Mouse (Mus musculus): ENCODE measurements around the gene Serpine3. TPM values are rescaled to one million over a fixed set of nuclear protein-coding genes. Genes with fewer than 3 reads are reported as not detected.

The Serpine3 gene
- polyA plus RNA-seq, 1 experiment, result not detected

- no peaks in the 10 kb centered on the region for H3K9me3 ChIP-seq (replicated peaks; ENCODE audit: control insufficient read depth, insufficient read depth, low read length, poor library complexity, severe bottlenecking)
- no peak for TF ChIP-seq EP300 (IDR thresholded peaks at IDR 0.05; ENCODE audit: insufficient read depth, low read depth, low read length)
- no peak for TF ChIP-seq POLR2A (IDR thresholded peaks at IDR 0.05; ENCODE audit: insufficient read depth, low read length)
- TF ChIP-seq CTCF (IDR thresholded peaks at IDR 0.05; ENCODE audit: low read depth, low read length), result no peak
- H3K36me3 ChIP-seq (ENCODE audit: control insufficient read depth, insufficient read depth, low read length, poor library complexity, severe bottlenecking), result no peaks in the 10 kb centered on the region; the same call in 1 of the 2 replicates
- no peak overlapping the region for H3K9ac ChIP-seq (ENCODE audit: low read depth, poor library complexity, severe bottlenecking)
- H3K27ac ChIP-seq (ENCODE audit: insufficient read depth, low read length), result no peak overlapping the region
- H3K4me1 ChIP-seq (ENCODE audit: control insufficient read depth, insufficient read depth, low read length), result no peaks in the 10 kb centered on the region
- no peaks in the 10 kb centered on the region for H3K27me3 ChIP-seq (ENCODE audit: control insufficient read depth, insufficient read depth, low read length, poor library complexity, severe bottlenecking)
- no peak overlapping the region for H3K4me3 ChIP-seq (ENCODE audit: low read depth, low read length)
Measured at GRCm38 (mm10) chr14:62721625-62722024, 58.2 kb downstream of the Serpine3 start.

- H3K4me1 ChIP-seq (ENCODE audit: control insufficient read depth, insufficient read depth, low read length), result no peaks in the 10 kb centered on the region
- H3K9me3 ChIP-seq (replicated peaks; ENCODE audit: control insufficient read depth, insufficient read depth, low read length, poor library complexity, severe bottlenecking), result no peaks in the 10 kb centered on the region
- no peak overlapping the region for H3K4me3 ChIP-seq (ENCODE audit: low read depth, low read length)
- no peak overlapping the region for H3K27ac ChIP-seq (ENCODE audit: insufficient read depth, low read length)
- no peak overlapping the region for H3K9ac ChIP-seq (ENCODE audit: low read depth, poor library complexity, severe bottlenecking)
- no peak for TF ChIP-seq EP300 (IDR thresholded peaks at IDR 0.05; ENCODE audit: insufficient read depth, low read depth, low read length)
- TF ChIP-seq CTCF (IDR thresholded peaks at IDR 0.05; ENCODE audit: low read depth, low read length), result no peak
- no peak for TF ChIP-seq POLR2A (IDR thresholded peaks at IDR 0.05; ENCODE audit: insufficient read depth, low read length)
- no peaks in the 10 kb centered on the region; the same call in 1 of the 2 replicates for H3K36me3 ChIP-seq (ENCODE audit: control insufficient read depth, insufficient read depth, low read length, poor library complexity, severe bottlenecking)
- H3K27me3 ChIP-seq (ENCODE audit: control insufficient read depth, insufficient read depth, low read length, poor library complexity, severe bottlenecking), result no peaks in the 10 kb centered on the region
Measured at GRCm38 (mm10) chr14:62724560-62724959, 61.1 kb downstream of the Serpine3 start.

- TF ChIP-seq EP300 (IDR thresholded peaks at IDR 0.05; ENCODE audit: insufficient read depth, low read depth, low read length) (no peak), CTCF (IDR thresholded peaks at IDR 0.05; ENCODE audit: low read depth, low read length) (no peak), POLR2A (IDR thresholded peaks at IDR 0.05; ENCODE audit: insufficient read depth, low read length) (no peak)
- no peaks in the 10 kb centered on the region for H3K27me3 ChIP-seq (ENCODE audit: control insufficient read depth, insufficient read depth, low read length, poor library complexity, severe bottlenecking)
- no peak overlapping the region for H3K4me3 ChIP-seq (ENCODE audit: low read depth, low read length)
- H3K27ac ChIP-seq (ENCODE audit: insufficient read depth, low read length), result no peak overlapping the region
- no peak overlapping the region for H3K9ac ChIP-seq (ENCODE audit: low read depth, poor library complexity, severe bottlenecking)
- H3K9me3 ChIP-seq (replicated peaks; ENCODE audit: control insufficient read depth, insufficient read depth, low read length, poor library complexity, severe bottlenecking), result no peaks in the 10 kb centered on the region
- H3K4me1 ChIP-seq (ENCODE audit: control insufficient read depth, insufficient read depth, low read length), result no peaks in the 10 kb centered on the region
- peaks cover 6% of the 10 kb centered on the region for H3K36me3 ChIP-seq (ENCODE audit: control insufficient read depth, insufficient read depth, low read length, poor library complexity, severe bottlenecking)
Measured at GRCm38 (mm10) chr14:62731902-62732301, 68.4 kb downstream of the Serpine3 start.

GRCm38 (mm10) chr14:62733666-62734065 is 70.2 kb downstream of the Serpine3 start:
- Histone ChIP-seq H3K9ac (ENCODE audit: low read depth, poor library complexity, severe bottlenecking) (no peak overlapping the region), H3K9me3 (replicated peaks; ENCODE audit: control insufficient read depth, insufficient read depth, low read length, poor library complexity, severe bottlenecking) (no peaks in the 10 kb centered on the region), H3K27ac (ENCODE audit: insufficient read depth, low read length) (no peak overlapping the region), H3K27me3 (ENCODE audit: control insufficient read depth, insufficient read depth, low read length, poor library complexity, severe bottlenecking) (no peaks in the 10 kb centered on the region), H3K4me3 (ENCODE audit: low read depth, low read length) (no peak overlapping the region), H3K4me1 (ENCODE audit: control insufficient read depth, insufficient read depth, low read length) (no peaks in the 10 kb centered on the region), H3K36me3 (ENCODE audit: control insufficient read depth, insufficient read depth, low read length, poor library complexity, severe bottlenecking) (peaks cover 6% of the 10 kb centered on the region)
- no peak for TF ChIP-seq EP300 (IDR thresholded peaks at IDR 0.05; ENCODE audit: insufficient read depth, low read depth, low read length)
- TF ChIP-seq POLR2A (IDR thresholded peaks at IDR 0.05; ENCODE audit: insufficient read depth, low read length), result no peak

GRCm38 (mm10) chr14:62735646-62736045 is 72.2 kb downstream of the Serpine3 start:
- Histone ChIP-seq H3K36me3 (ENCODE audit: control insufficient read depth, insufficient read depth, low read length, poor library complexity, severe bottlenecking) (peaks cover 6% of the 10 kb centered on the region), H3K9me3 (replicated peaks; ENCODE audit: control insufficient read depth, insufficient read depth, low read length, poor library complexity, severe bottlenecking) (no peaks in the 10 kb centered on the region), H3K4me3 (ENCODE audit: low read depth, low read length) (no peak overlapping the region), H3K27ac (ENCODE audit: insufficient read depth, low read length) (no peak overlapping the region), H3K4me1 (ENCODE audit: control insufficient read depth, insufficient read depth, low read length) (no peaks in the 10 kb centered on the region), H3K9ac (ENCODE audit: low read depth, poor library complexity, severe bottlenecking) (no peak overlapping the region), H3K27me3 (ENCODE audit: control insufficient read depth, insufficient read depth, low read length, poor library complexity, severe bottlenecking) (no peaks in the 10 kb centered on the region)
- TF ChIP-seq CTCF (IDR thresholded peaks at IDR 0.05; ENCODE audit: low read depth, low read length), result no peak
- no peak for TF ChIP-seq EP300 (IDR thresholded peaks at IDR 0.05; ENCODE audit: insufficient read depth, low read depth, low read length)
- no peak for TF ChIP-seq POLR2A (IDR thresholded peaks at IDR 0.05; ENCODE audit: insufficient read depth, low read length)

Other genes starting within 250 kb of the Serpine3 start
- gene Gucy1b2, start 207.4 kb upstream of the Serpine3 start, polyA plus RNA-seq (2011; ENCODE audit: insufficient read depth, insufficient read length, low read depth, missing spikeins), result not detected in 2 replicates
- gene Fam124a, start 107.9 kb upstream of the Serpine3 start, polyA plus RNA-seq (2011; ENCODE audit: insufficient read depth, insufficient read length, low read depth, missing spikeins), result 1.4 and 1.5 TPM in 2 replicates
- gene Gm4131, start 96.7 kb upstream of the Serpine3 start, polyA plus RNA-seq (2011; ENCODE audit: insufficient read depth, insufficient read length, low read depth, missing spikeins), result not detected in 2 replicates
- 46.3 and 48.4 TPM in 2 replicates for gene Ints6, start 97.5 kb downstream of the Serpine3 start, polyA plus RNA-seq (2011; ENCODE audit: insufficient read depth, insufficient read length, low read depth, missing spikeins)
- gene Wdfy2, start 174.0 kb downstream of the Serpine3 start, polyA plus RNA-seq (2011; ENCODE audit: insufficient read depth, insufficient read length, low read depth, missing spikeins), result 10.8 and 11.2 TPM in 2 replicates

Data from ES-Bruce4 (cell line).